Mouse (Mus musculus): ENCODE measurements around the gene Txnip. TPM values are rescaled to one million over a fixed set of nuclear protein-coding genes. Genes with fewer than 3 reads are reported as not detected.

Txnip gene
- total and polyA plus RNA-seq, 3 experiments, result 276 to 515 (median 338) TPM

- Histone ChIP-seq H3K36me3 (ENCODE audit: control insufficient read depth, insufficient read depth, low read length) (peaks cover 15% of the 10 kb centered on the region), H3K9ac (ENCODE audit: low read depth, low read length) (peak overlapping the region; percentile 100), H3K79me2 (replicated peaks; ENCODE audit: control insufficient read depth, insufficient read depth, low read length) (peaks cover 6% of the 10 kb centered on the region; the same call in 1 of the 2 replicates), H3K27me3 (ENCODE audit: control insufficient read depth, insufficient read depth, low read length) (no peaks in the 10 kb centered on the region), H3K27ac (peak overlapping the region; percentile 96), H3K4me1 (ENCODE audit: control insufficient read depth, insufficient read depth, low read length) (peaks cover 22% of the 10 kb centered on the region), H3K4me3 (peak overlapping the region; percentile 77)
- intact Hi-C loops (cut with DNase I), result loop anchor here (10.0 kb wide), 1 partner anchor 564 kb away; the partner anchor contains the start of gene Plekho1
- no peak for TF ChIP-seq CTCF (IDR thresholded peaks at IDR 0.05)
- peak; percentile 68 for TF ChIP-seq POLR2A (IDR thresholded peaks at IDR 0.05; ENCODE audit: insufficient read depth, low read depth, low read length)
- WGBS, result under 1% methylated on average over 10 of the region's 10 CpGs
- peak in 1 of 2 experiments; percentile 34 for DNase-seq
Measured at GRCm38 (mm10) chr3:96558668-96559196, 975 bp downstream of the Txnip start.

DNA sequence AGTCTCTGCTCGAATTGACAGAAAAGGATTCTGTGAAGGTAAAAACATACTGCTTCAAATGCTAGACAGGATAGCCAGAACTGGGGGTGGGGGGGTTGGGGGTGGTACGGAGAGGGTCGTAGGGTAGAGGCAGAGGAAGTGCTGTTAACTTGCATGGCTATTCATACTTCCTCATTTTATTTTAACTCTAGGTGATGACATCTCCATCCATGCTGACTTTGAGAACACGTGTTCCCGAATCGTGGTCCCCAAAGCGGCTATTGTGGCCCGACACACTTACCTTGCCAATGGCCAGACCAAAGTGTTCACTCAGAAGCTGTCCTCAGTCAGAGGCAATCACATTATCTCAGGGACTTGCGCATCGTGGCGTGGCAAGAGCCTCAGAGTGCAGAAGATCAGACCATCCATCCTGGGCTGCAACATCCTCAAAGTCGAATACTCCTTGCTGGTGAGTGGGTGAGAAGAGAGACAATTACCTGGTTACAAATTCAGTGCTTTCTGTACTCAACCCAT is 1.7 kb downstream of the Txnip start:
- Histone ChIP-seq H3K9ac (ENCODE audit: low read depth, low read length) (peak overlapping the region; percentile 100), H3K79me2 (replicated peaks; ENCODE audit: control insufficient read depth, insufficient read depth, low read length) (peaks cover 6% of the 10 kb centered on the region; the same call in 1 of the 2 replicates), H3K4me1 (ENCODE audit: control insufficient read depth, insufficient read depth, low read length) (peaks cover 22% of the 10 kb centered on the region), H3K36me3 (ENCODE audit: control insufficient read depth, insufficient read depth, low read length) (peaks cover 16% of the 10 kb centered on the region), H3K4me3 (peak overlapping the region; percentile 77), H3K27me3 (ENCODE audit: control insufficient read depth, insufficient read depth, low read length) (no peaks in the 10 kb centered on the region), H3K27ac (peak overlapping the region; percentile 96)
- peak; percentile 64 to 66 for DNase-seq
- WGBS, result 1% methylated on average over 12 of the region's 12 CpGs
- TF ChIP-seq CTCF (IDR thresholded peaks at IDR 0.05) (no peak), POLR2A (IDR thresholded peaks at IDR 0.05; ENCODE audit: insufficient read depth, low read depth, low read length) (peak; percentile 84), EP300 (IDR thresholded peaks at IDR 0.05; ENCODE audit: insufficient read depth, low read depth, low read length) (no peak)
- intact Hi-C loops (cut with DNase I), result loop anchor here (10.0 kb wide), 1 partner anchor 565 kb away; the partner anchor contains the start of gene Plekho1

DNA sequence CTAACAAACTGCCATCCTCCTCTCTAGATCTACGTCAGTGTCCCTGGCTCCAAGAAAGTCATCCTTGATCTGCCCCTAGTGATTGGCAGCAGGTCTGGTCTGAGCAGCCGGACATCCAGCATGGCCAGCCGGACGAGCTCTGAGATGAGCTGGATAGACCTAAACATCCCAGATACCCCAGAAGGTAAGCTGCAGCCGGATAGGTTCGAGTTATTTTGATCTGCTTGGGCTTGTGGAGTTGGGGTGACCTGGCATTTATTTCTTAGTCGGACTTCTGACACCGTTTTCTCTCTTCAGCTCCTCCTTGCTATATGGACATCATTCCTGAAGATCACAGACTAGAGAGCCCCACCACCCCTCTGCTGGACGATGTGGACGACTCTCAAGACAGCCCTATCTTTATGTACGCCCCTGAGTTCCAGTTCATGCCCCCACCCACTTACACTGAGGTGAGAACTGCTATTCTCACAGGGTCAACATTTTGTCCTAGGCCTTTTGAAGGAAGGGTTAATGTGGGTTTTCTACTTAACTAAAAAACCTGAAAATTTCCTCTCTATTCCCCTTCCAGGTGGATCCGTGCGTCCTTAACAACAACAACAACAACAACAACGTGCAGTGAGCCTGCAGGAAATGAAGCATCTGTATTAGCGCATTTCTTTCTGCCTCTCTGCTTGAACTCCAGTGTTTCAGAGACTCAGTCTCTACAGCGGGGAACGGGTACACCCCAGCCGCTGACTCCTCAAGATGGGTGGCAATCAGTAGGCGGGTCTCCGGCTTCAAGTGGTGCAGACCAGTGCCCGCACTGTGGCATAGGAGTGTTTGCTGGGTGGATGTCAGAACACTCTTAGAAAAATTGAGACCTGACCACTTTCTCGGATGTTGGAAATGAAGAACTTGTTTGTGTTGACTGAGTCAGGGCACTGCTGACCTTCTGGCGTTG is 2.4 kb downstream of the Txnip start:
- WGBS, result 1% methylated on average over 23 of the region's 23 CpGs

DNA sequence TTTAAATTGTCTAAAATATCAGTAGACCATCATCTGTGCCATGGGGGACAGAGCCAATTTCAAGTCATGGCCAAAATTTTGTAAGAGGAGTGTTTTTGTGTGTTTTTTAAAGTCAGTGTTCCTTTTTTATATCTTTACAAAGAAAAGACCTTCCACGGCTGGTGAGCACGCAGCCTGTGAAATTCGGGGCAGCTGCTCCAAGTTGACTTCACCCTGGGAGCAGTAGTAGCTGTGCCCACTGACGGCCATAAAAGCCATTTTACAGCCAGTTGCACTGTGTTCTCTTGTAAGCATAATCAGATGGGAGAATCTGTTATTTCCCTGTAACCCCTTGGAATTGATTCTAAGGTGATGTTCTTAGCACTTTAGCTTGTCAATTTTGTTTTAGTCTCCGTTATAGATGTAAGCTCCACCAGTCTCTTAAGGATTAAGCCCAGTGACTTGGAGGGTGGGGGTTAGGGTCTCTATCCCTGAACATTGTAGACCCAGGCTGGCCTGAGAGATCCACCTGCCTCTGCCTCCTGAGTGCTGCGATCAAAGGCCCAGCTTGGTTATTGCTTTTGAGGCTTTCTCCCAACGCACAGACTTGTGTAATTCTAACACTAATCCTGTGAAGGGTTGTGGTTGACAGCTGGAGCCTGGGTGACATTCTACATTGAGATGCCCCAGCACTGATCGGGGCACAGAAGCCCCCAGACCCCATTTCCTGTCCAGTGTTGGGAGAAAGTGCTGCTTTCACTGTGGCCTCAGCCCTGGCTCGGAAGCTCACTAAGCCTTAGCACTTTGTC is 3.3 kb downstream of the Txnip start:
- Histone ChIP-seq H3K27ac (peak overlapping the region; percentile 96), H3K79me2 (replicated peaks; ENCODE audit: control insufficient read depth, insufficient read depth, low read length) (peaks cover 6% of the 10 kb centered on the region; the same call in 1 of the 2 replicates), H3K4me3 (peak overlapping the region; percentile 77), H3K27me3 (ENCODE audit: control insufficient read depth, insufficient read depth, low read length) (no peaks in the 10 kb centered on the region), H3K9ac (ENCODE audit: low read depth, low read length) (peak overlapping the region; percentile 100), H3K36me3 (ENCODE audit: control insufficient read depth, insufficient read depth, low read length) (peaks cover 16% of the 10 kb centered on the region), H3K4me1 (ENCODE audit: control insufficient read depth, insufficient read depth, low read length) (peaks cover 18% of the 10 kb centered on the region)
- 9% methylated on average over 9 of the region's 9 CpGs for WGBS
- DNase-seq, result peak in 1 of 2 experiments; percentile 59
- TF ChIP-seq EP300 (IDR thresholded peaks at IDR 0.05; ENCODE audit: insufficient read depth, low read depth, low read length) (0 out of 2 replicates have a peak, but pooled peaks have one; percentile 30), POLR2A (IDR thresholded peaks at IDR 0.05; ENCODE audit: insufficient read depth, low read depth, low read length) (peak; percentile 71), CTCF (IDR thresholded peaks at IDR 0.05) (no peak)
- intact Hi-C loops (cut with DNase I), result no loop called here

More for the DNA sequence above, 2.4 kb downstream of the Txnip start:
- Histone ChIP-seq H3K4me1 (ENCODE audit: control insufficient read depth, insufficient read depth, low read length) (peaks cover 21% of the 10 kb centered on the region), H3K9ac (ENCODE audit: low read depth, low read length) (peak overlapping the region; percentile 100), H3K79me2 (replicated peaks; ENCODE audit: control insufficient read depth, insufficient read depth, low read length) (peaks cover 6% of the 10 kb centered on the region; the same call in 1 of the 2 replicates), H3K27ac (peak overlapping the region; percentile 96), H3K4me3 (peak overlapping the region; percentile 77), H3K36me3 (ENCODE audit: control insufficient read depth, insufficient read depth, low read length) (peaks cover 16% of the 10 kb centered on the region), H3K27me3 (ENCODE audit: control insufficient read depth, insufficient read depth, low read length) (no peaks in the 10 kb centered on the region)
- peak; percentile 53 to 69 for DNase-seq
- TF ChIP-seq CTCF (IDR thresholded peaks at IDR 0.05), result no peak
- TF ChIP-seq POLR2A (IDR thresholded peaks at IDR 0.05; ENCODE audit: insufficient read depth, low read depth, low read length), result peak; percentile 32
- intact Hi-C loops (cut with DNase I), result loop anchor here (10.0 kb wide), 1 partner anchor 565 kb away; the partner anchor contains the start of gene Plekho1

GRCm38 (mm10) chr3:96561946-96562681 is 4.4 kb downstream of the Txnip start:
- intact Hi-C loops (cut with DNase I), result no loop called here
- Histone ChIP-seq H3K9ac (ENCODE audit: low read depth, low read length) (peak overlapping the region; percentile 74), H3K4me1 (ENCODE audit: control insufficient read depth, insufficient read depth, low read length) (peaks cover 20% of the 10 kb centered on the region), H3K27me3 (ENCODE audit: control insufficient read depth, insufficient read depth, low read length) (no peaks in the 10 kb centered on the region), H3K36me3 (ENCODE audit: control insufficient read depth, insufficient read depth, low read length) (peaks cover 16% of the 10 kb centered on the region), H3K79me2 (replicated peaks; ENCODE audit: control insufficient read depth, insufficient read depth, low read length) (peaks cover 6% of the 10 kb centered on the region; the same call in 1 of the 2 replicates), H3K27ac (peak overlapping the region; percentile 96), H3K4me3 (peak overlapping the region; percentile 77)
- TF ChIP-seq POLR2A (IDR thresholded peaks at IDR 0.05; ENCODE audit: insufficient read depth, low read depth, low read length), result peak; percentile 88
- TF ChIP-seq CTCF (IDR thresholded peaks at IDR 0.05), result no peak
- peak; percentile 68; the same call in 1 of the 2 replicates for TF ChIP-seq EP300 (IDR thresholded peaks at IDR 0.05; ENCODE audit: insufficient read depth, low read depth, low read length)
- peak; percentile 58 to 64 for DNase-seq
- WGBS, result 6% methylated on average over 10 of the region's 10 CpGs
